Mouse (Mus musculus) granulocyte monocyte progenitor cell, adult 5-6 weeks (primary cell): Measurements from ENCODE around the gene Rab3il1. TPM values are rescaled to one million over a fixed set of nuclear protein-coding genes. Genes with fewer than 3 reads are reported as not detected.

ENCODE experiments used
- ATAC-seq: replicated peaks from 2 replicates; pipeline ENCODE4 v1.8.0; 2016; ENCODE audit warnings: mild to moderate bottlenecking, moderate TSS enrichment, inconsistent platforms; ENCODE audit not compliant: poor library complexity, severe bottlenecking
- total RNA-seq, 2 experiments: library from RNA; stranded (forward) in 1 of 2; stranded (reverse) in 1 of 2; fragments of 200-712, 200-1000 nt in 1 of 2; fragments of >200 nt in 1 of 2; fragmentation: Nextera tagmentation in 1 of 2; gene quantifications; 2 replicates each; pipeline ENCODE4 v1.2.3; 2014 to 2017

Rab3il1 gene
- total RNA-seq, 2 experiments from 2014 or later: 2.8 to 3.7 TPM

DNA sequence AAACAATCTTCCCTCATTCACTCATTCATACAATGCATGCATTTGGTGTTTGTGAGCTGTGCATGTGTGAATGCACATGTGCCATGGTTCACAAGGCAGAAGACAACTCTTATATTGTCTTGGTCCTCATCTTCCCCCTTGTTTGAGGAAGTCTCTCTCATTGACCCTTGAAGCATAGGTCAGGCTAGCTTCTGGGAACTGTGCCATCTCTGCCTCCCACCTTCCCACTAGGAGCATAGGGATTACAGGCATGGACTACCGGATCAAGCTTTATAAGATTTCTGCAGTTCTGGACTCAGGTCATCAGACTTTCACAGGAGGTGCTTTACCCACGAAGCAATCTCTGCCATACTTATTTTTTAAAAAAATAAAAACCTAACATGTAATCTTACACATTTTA, 36.1 kb downstream of the Rab3il1 start:
- no peak for ATAC-seq

GRCm38 (mm10) chr19:10038364-10038763, 36.9 kb downstream of the Rab3il1 start:
- ATAC-seq: no peak

- no peak for ATAC-seq
Measured at GRCm38 (mm10) chr19:10038910-10039309, 37.4 kb downstream of the Rab3il1 start.

- no peak for ATAC-seq
Measured at GRCm38 (mm10) chr19:10039615-10040014, 38.1 kb downstream of the Rab3il1 start.

DNA sequence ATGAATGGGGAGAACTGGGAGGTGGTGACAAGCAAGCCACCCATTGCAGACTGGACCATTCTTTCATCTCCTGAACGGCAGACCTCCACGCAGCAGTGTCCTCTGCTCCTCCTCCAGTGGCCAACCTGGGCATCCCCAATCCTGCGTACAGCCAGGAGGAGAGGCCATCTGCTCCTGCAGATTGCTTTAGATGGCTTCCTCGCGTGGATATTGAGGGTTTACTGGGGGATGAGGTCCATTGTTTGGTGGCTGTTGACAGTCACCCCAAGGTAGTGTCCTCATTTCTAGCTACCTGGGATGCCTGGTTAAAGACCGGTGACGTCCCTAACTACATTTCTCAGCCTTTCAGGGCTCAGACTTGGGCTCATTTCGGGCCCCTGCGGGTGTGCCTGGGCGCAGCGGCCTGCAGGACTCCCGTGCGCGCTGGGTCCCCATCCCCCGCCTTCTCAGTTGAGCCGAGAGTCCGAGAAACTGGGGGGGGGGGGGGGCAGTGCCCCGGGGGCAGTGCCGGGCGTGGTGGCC, 39.5 kb downstream of the Rab3il1 start:
- ATAC-seq: no peak

DNA sequence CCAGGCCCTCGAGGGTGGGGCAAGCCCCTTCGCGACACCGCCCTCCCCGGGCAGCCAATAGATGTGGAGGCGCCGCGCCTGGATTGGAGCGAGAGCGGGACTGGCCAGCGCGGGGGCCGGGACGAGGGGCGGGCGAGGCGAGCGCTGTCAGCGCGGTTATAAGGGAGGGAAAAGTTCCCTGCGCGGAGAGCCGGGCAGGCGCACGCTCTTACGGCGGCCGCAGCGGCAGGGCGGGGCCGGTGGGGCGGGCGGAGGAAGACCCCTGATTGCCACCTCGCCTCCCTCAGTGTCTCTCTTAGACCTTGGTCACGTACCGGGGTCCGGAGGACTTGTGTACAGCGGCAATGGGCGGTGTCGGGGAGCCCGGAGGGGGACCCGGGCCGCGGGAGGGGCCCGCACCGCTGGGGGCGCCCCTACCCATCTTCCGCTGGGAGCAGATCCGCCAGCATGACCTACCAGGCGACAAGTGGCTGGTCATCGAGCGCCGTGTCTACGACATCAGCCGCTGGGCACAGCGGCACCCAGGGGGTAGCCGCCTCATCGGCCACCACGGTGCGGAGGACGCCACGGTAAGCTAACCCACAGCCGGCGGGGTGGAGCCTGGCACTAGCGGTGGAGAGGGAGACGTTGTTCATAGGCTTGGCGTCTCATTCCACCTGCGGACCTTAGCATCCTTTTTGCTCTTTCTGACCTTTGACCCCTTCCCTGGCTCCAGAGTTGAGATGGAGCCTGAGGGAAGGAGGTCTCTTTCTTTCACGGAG, 40.1 kb downstream of the Rab3il1 start, which contains the start of gene Fads3:
Fads3 (plus strand) TSS at position 182 of the 761 bp plus-strand sequence.
- peak; percentile 70 for ATAC-seq

DNA sequence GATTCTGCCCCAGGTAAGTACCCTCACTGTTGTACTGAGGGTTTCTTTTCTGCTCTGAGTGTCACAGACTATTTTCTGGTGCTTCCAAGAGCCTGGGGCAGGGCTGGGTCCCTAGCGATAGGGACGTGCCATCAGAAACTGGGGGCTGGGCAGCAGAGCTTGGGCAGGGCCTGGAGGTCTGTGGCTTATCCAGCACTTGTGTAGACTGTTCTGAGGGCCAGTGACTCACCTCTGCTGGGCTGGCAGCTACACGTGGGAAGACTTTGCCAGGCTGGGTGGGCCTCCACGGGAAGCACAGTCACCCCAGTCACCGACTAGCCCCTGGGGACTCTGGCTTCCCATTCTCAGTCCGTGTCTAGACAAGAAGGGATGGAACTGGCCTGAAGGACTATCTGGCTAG, 40.8 kb downstream of the Rab3il1 start:
- ATAC-seq: no peak

DNA sequence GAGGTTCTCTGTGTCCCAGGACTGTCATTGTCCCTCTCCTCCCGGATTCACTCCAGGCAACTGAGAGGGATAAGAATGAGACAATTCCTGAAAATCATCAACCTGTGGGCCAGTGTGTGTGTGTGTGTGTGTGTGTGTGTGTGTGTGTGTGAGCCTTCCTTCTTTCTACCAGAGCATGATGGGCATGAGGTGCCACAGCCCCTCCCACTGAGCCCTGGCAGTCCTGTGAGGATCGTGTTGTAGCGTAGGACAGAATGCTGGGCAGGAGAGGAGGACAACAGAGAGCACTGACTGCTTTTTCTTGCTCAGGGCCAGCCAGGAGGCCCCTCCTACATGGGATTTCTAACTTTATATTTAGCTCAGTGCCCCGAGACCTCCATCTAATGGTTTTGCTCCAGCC, 41.3 kb downstream of the Rab3il1 start:
- ATAC-seq: no peak

- ATAC-seq: no peak
Measured at GRCm38 (mm10) chr19:10043643-10044042, 42.2 kb downstream of the Rab3il1 start.

- ATAC-seq: no peak
Measured at GRCm38 (mm10) chr19:10045707-10046106, 44.2 kb downstream of the Rab3il1 start.

DNA sequence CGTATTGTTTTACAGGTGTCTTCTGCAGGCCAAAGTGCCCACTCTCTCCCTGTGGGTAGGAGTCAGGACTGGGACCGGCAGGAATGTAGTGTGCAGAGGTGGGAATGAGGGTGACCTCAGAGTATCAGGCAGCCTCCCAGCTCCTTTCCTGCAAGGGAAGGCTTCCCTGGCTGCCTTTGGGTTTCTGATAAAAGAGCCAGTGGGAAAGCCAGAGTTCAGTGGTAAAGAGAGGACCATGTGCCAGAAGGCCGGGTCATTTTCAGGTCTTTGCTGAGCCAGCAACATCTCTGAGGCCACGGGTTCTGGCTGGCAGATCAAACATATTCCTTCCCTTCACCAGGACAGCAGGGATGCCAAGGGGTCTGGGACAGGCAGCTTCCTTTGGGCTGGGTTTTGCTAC, 44.9 kb downstream of the Rab3il1 start:
- ATAC-seq: no peak

DNA sequence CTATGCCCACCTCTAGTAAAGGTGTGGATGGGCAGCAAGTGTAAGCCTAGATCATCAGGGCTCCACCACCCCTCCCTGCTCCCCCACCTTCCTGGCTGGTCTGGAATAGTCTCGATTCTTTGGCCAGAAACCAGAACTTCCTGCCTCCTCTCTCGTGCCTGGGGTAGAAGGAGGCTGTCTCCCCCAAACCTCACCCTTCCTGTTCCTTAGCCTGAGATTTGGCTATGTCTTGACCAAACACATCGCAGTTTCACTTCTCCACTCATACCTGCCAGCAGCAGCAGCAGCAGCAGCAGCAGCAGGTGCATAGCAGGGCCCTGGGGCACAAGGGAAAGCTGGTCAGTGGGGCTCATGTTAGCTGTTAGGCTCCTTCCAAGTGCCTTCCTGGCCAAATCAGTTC, 45.5 kb downstream of the Rab3il1 start:
- ATAC-seq: peak; percentile 86

- ATAC-seq: no peak
Measured at GRCm38 (mm10) chr19:10049533-10049932, 48.1 kb downstream of the Rab3il1 start.

- ATAC-seq: no peak
Measured at GRCm38 (mm10) chr19:10050438-10050837, 49.0 kb downstream of the Rab3il1 start.

GRCm38 (mm10) chr19:10052698-10053097, 51.2 kb downstream of the Rab3il1 start:
- ATAC-seq: peak; percentile 72

- no peak for ATAC-seq
Measured at GRCm38 (mm10) chr19:10053692-10054260, 52.3 kb downstream of the Rab3il1 start.

DNA sequence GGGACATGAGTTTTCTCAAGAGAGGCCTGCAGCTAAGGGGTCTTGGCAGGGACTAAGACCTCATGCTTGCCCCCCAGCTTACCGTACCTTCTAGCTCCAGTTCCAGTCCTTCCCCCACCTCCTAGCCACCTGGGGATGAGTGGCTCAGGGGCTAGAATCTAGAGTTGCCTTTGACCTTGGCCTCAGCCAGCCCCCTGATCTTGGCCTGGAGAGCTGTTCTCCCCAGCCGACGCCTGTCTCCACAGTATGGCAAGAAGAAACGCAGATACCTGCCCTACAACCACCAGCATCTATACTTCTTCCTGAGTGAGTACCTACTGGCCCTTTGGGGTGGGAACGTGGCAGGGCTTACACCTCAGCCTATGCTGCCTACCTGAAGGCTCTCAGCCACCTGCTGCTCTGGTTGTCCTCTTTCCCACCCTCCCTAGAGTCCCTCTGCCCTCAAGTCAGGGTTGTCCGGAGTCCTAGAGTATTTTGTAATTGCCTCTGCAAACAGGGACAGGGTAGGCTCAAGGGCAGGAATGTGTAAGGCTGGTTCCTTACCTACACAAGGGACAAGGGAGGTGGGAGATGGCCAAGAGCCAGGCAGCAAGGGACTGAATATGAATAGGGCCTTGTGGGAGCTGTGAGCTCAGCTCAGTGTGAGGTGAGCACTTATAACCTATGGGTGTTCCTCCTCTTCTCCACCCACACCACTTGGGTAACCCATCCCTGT, 53.0 kb downstream of the Rab3il1 start:
- ATAC-seq: no peak

GRCm38 (mm10) chr19:10055261-10055660, 53.8 kb downstream of the Rab3il1 start:
- no peak for ATAC-seq

- ATAC-seq: no peak
Measured at GRCm38 (mm10) chr19:10055783-10056660, 54.6 kb downstream of the Rab3il1 start.

DNA sequence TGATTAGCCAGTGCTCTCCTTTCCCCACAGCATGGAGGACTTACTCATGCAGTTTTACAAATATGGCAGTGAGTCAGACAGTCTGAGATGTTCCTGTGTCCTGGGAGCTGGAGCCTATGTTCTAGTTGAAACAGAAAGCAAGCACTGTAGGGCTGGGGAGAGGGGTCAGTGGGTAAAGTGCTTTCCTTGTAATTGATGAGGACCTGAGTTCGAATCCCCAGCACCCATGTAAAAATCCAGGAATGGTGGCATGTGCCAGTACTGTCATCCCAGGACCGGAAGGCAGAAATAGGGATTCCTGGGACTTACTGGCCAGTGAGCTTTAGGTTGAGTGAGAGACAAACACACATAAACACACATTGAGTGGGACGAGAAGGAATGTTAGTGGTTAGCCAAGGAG, 55.2 kb downstream of the Rab3il1 start:
- no peak for ATAC-seq
